Mouse (Mus musculus): ENCODE data around the gene Cbx7. TPM values are rescaled to one million over a fixed set of nuclear protein-coding genes. Genes with fewer than 3 reads are reported as not detected.

Cbx7 gene
- polyA plus RNA-seq, 1 experiment from 2014 or later, result 4.8 TPM

DNA sequence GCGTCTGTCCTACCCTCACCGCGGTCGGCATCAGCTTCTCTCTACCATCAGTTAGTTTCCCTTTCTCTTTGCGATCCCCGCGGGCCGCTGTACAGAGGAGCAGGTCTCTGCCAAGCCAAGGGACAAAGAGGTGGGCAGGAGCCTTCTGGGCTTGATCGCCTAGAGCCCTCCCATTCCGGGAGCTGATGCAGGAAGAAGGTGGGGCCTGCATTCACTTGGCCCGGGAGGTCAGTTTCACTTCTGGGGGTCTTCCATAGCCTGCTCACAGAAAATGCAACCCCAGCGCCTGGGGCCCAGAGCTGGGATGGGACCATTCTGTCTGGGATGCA lies 78.7 kb downstream of the Cbx7 start:
- no peak overlapping the region for H3K27ac ChIP-seq (ENCODE audit: low read length)
- H3K36me3 ChIP-seq (ENCODE audit: control insufficient read depth, insufficient read depth, low read length), result no peaks in the 10 kb centered on the region
- no peak for ATAC-seq
- H3K4me3 ChIP-seq (ENCODE audit: low read depth, low read length), result peak overlapping the region; percentile 27
- peak overlapping the region; percentile 52; the same call in 1 of the 2 replicates for H3K9ac ChIP-seq (ENCODE audit: low read depth, low read length)
- H3K4me1 ChIP-seq (ENCODE audit: control insufficient read depth, insufficient read depth, low read length), result peaks cover 6% of the 10 kb centered on the region; the same call in 1 of the 2 replicates
- H3K27me3 ChIP-seq (ENCODE audit: control insufficient read depth, insufficient read depth, low read depth, low read length), result no peaks in the 10 kb centered on the region
- WGBS, result 1% methylated on average over 12 of the region's 12 CpGs
- H3K9me3 ChIP-seq (replicated peaks; ENCODE audit: control insufficient read depth, low read length, poor library complexity, severe bottlenecking), result no peaks in the 10 kb centered on the region
- H3K4me2 ChIP-seq (ENCODE audit: low read length), result peak overlapping the region; percentile 50

DNA sequence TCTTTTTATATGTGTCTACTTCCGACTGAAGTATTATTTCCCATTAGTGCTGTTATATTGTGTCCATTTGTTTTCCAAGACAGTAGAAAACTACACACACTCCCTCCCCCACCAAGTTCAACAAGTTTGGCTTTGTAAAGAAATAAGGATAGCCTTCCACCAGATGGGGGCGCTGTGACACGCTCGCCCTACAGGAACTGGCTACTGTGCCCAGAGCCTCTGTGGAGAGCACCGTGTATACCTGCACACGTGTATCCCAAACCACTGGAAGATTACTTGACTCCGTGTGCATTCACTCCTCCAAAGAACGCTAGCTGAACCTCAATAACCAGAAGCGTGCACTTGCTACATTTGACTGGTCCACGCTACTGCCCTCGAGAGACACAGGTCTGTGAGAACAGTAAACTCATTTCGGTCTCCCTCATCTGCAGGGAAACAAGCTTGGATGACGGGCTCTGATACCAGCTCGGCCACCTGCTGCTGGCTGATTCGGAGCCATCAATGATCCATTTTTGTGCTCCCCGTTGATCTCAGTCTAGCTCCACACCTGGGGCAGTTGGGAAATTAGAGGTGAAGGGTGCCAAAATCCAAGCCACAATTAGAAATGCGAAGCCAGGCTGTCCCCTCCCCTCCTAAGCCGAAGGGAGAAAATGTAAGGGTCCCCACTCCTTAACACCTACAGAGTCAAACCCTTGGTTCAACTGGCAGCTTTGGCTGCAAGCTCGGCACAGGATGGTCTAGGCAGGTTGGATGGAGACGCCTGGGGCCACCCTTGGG lies 79.3 kb downstream of the Cbx7 start, which contains the start of gene Apobec3:
TSS of gene Apobec3 (plus strand) at position 224 of the 777 bp plus-strand sequence.
- 2% methylated on average over 20 of the region's 20 CpGs for WGBS
- Histone ChIP-seq H3K36me3 (ENCODE audit: control insufficient read depth, insufficient read depth, low read length) (no peaks in the 10 kb centered on the region), H3K4me1 (ENCODE audit: control insufficient read depth, insufficient read depth, low read length) (peaks cover 6% of the 10 kb centered on the region; the same call in 1 of the 2 replicates), H3K27me3 (ENCODE audit: control insufficient read depth, insufficient read depth, low read depth, low read length) (no peaks in the 10 kb centered on the region), H3K9ac (ENCODE audit: low read depth, low read length) (peak within 1 kb of the TSS; percentile 52; the same call in 1 of the 2 replicates), H3K9me3 (replicated peaks; ENCODE audit: control insufficient read depth, low read length, poor library complexity, severe bottlenecking) (no peaks in the 10 kb centered on the region), H3K4me2 (ENCODE audit: low read length) (peak within 1 kb of the TSS; percentile 50), H3K4me3 (ENCODE audit: low read depth, low read length) (peak within 1 kb of the TSS; percentile 27), H3K27ac (ENCODE audit: low read length) (no peak within 1 kb of the TSS)
- no peak for ATAC-seq

DNA sequence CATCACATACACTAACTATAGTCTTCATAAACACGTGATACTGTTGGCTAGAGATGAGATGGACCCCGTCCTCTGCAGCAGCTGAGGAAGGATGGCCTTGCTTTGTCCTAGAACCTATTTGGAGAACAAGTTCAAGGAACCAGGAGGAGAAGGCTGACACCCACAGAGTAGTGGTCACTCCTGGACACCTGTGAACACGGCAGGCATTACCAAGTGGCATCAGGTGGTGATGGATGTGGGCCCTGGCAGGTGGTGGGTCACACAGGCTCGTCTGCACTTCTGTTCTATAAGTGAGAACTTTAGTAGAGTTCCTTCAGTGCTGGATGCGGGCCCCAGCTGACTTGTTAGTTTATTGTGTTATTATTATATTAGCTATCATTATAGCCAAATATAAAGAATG lies 86.1 kb downstream of the Cbx7 start:
- H3K27ac ChIP-seq (ENCODE audit: low read length), result no peak overlapping the region
- no peaks in the 10 kb centered on the region for H3K27me3 ChIP-seq (ENCODE audit: control insufficient read depth, insufficient read depth, low read depth, low read length)
- H3K9ac ChIP-seq (ENCODE audit: low read depth, low read length), result no peak overlapping the region
- 80% methylated on average over 5 of the region's 5 CpGs for WGBS
- H3K9me3 ChIP-seq (replicated peaks; ENCODE audit: control insufficient read depth, low read length, poor library complexity, severe bottlenecking), result no peaks in the 10 kb centered on the region
- peaks cover 7% of the 10 kb centered on the region; the same call in 1 of the 2 replicates for H3K4me1 ChIP-seq (ENCODE audit: control insufficient read depth, insufficient read depth, low read length)
- no peaks in the 10 kb centered on the region for H3K36me3 ChIP-seq (ENCODE audit: control insufficient read depth, insufficient read depth, low read length)
- no peak for ATAC-seq
- H3K4me2 ChIP-seq (ENCODE audit: low read length), result no peak overlapping the region
- no peak overlapping the region for H3K4me3 ChIP-seq (ENCODE audit: low read depth, low read length)

DNA sequence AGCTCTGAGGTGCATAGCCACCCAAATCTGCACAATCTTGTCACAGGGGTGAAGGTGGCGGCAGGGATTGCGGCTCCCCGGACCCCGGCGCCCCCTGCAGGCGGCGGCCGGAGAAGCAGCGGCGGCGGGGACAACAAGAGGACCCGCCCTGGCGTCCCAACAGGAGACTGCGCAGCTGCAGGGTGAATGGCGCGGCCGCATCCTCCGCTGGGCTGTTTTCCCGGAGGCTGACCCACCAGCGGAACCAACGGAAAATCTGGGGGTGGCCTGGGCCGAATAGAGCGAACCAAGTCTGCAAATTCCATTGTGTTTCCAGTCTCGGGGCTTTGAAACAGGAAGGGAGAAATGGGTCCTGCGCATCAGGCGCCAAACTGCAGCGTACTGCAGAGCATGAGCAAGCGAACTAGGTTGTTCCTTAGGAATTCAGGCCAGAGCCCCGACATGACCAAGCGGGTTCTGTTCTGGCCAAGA lies 87.5 kb downstream of the Cbx7 start:
- H3K4me3 ChIP-seq (ENCODE audit: low read depth, low read length), result peak overlapping the region; percentile 46
- under 1% methylated on average over 30 of the region's 30 CpGs for WGBS
- ATAC-seq, result peak; percentile 93

DNA sequence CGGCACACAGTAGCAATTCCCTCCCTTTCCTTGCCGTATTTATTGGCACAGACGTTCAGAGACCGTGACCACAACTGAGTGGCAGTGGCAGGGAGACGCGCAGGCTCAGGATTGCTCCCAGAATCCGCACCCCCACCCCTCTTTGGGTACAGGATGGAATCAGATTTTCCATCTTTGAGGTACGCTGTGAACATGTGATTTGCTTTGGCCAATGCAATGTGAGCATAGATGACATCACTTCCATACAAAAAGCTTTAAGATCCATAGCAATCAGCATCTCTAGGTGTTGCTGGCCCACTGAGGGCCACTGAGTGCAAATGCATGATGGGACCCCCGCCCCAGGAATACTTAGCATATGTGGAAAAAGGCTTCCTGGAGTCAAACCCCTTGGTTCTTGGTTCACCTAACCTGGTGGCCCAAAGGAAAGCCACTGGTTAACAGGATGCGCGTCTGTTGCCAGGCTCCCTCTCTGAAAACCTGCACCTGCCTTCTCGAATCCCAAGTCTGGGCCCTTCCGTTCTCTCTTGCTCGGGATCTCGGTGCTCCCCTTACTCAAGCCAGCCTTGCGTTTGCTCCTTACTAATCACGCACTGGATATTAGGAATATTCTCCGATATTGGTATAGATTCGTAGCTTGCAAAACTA lies 88.2 kb downstream of the Cbx7 start:
- Histone ChIP-seq H3K36me3 (ENCODE audit: control insufficient read depth, insufficient read depth, low read length) (no peaks in the 10 kb centered on the region), H3K9me3 (replicated peaks; ENCODE audit: control insufficient read depth, low read length, poor library complexity, severe bottlenecking) (no peaks in the 10 kb centered on the region), H3K27ac (ENCODE audit: low read length) (peak overlapping the region; percentile 96), H3K9ac (ENCODE audit: low read depth, low read length) (peak overlapping the region; percentile 70), H3K4me1 (ENCODE audit: control insufficient read depth, insufficient read depth, low read length) (peaks cover 7% of the 10 kb centered on the region; the same call in 1 of the 2 replicates), H3K27me3 (ENCODE audit: control insufficient read depth, insufficient read depth, low read depth, low read length) (no peaks in the 10 kb centered on the region), H3K4me3 (ENCODE audit: low read depth, low read length) (peak overlapping the region; percentile 46), H3K4me2 (ENCODE audit: low read length) (peak overlapping the region; percentile 91)
- ATAC-seq, result peak; percentile 90
- WGBS, result 12% methylated on average over 19 of the region's 19 CpGs

More for the DNA sequence above, 87.5 kb downstream of the Cbx7 start:
- Histone ChIP-seq H3K9me3 (replicated peaks; ENCODE audit: control insufficient read depth, low read length, poor library complexity, severe bottlenecking) (no peaks in the 10 kb centered on the region), H3K36me3 (ENCODE audit: control insufficient read depth, insufficient read depth, low read length) (no peaks in the 10 kb centered on the region), H3K27me3 (ENCODE audit: control insufficient read depth, insufficient read depth, low read depth, low read length) (no peaks in the 10 kb centered on the region), H3K27ac (ENCODE audit: low read length) (peak overlapping the region; percentile 96), H3K4me1 (ENCODE audit: control insufficient read depth, insufficient read depth, low read length) (peaks cover 7% of the 10 kb centered on the region; the same call in 1 of the 2 replicates), H3K4me2 (ENCODE audit: low read length) (peak overlapping the region; percentile 91), H3K9ac (ENCODE audit: low read depth, low read length) (peak overlapping the region; percentile 70)

DNA sequence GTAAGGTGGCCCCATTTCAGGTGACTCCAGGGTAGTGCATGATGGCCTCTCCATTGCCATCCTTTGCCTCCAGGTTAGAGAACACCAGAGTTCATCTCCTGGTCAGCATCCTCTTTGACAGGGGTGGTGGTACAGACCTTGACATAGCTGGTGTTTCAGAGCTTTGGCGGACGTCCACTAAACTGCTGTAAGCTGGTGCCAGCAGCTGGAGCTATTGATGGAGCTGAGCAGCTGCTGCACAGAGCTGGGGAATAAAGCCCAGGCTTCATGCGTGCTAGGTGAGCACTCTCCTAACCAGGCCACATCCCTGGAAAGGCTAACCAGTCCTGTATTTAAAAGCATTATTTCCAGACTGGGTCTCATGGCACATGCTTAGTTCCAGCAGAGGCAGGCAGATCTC lies 90.4 kb downstream of the Cbx7 start:
- Histone ChIP-seq H3K27ac (ENCODE audit: low read length) (no peak overlapping the region), H3K9ac (ENCODE audit: low read depth, low read length) (no peak overlapping the region), H3K4me2 (ENCODE audit: low read length) (no peak overlapping the region), H3K4me1 (ENCODE audit: control insufficient read depth, insufficient read depth, low read length) (peaks cover 7% of the 10 kb centered on the region; the same call in 1 of the 2 replicates), H3K4me3 (ENCODE audit: low read depth, low read length) (no peak overlapping the region), H3K9me3 (replicated peaks; ENCODE audit: control insufficient read depth, low read length, poor library complexity, severe bottlenecking) (no peaks in the 10 kb centered on the region), H3K36me3 (ENCODE audit: control insufficient read depth, insufficient read depth, low read length) (no peaks in the 10 kb centered on the region), H3K27me3 (ENCODE audit: control insufficient read depth, insufficient read depth, low read depth, low read length) (no peaks in the 10 kb centered on the region)
- ATAC-seq, result no peak
- WGBS, result 86% methylated on average over 3 of the region's 3 CpGs

DNA sequence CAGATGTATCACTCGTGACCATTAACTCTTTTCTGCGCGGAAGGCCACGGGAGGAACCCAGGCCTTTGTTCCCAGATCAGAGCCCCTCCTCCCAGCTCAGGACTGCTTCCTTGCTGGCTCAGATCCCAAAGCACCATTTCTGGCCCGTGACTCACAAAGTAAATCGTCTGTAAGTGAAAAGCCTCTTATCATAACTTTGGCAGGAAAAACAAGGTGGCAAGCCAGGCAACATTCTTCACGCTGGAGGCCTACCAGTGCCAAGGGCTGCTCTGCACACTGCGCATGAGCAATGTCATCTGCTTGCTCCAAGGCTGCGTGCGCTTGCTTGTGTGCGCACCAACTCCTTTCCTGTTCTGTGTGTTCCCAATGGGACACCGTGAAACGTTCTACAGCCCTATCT lies 91.6 kb downstream of the Cbx7 start:
- WGBS, result 55% methylated on average over 13 of the region's 13 CpGs

DNA sequence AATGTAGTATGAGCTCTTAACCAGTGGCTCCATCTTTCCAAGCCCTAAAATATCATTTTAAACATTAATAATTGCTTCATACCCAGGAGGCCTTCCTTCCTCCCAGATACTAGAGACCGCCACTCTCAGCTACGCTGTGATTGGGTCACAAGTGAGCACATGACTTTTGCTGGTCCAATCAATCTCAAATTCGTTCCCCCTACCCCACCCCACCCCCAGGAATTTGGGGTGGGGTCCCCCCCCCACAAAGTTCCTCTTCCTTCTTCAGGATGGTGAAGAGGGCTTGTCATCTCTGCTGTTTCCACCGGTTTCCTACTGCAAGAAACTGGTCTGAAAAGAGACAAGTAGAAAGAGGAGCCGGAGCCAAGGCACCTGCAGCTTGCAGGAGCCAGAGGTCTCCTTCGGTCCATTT lies 92.2 kb downstream of the Cbx7 start:
- H3K27me3 ChIP-seq (ENCODE audit: control insufficient read depth, insufficient read depth, low read depth, low read length), result no peaks in the 10 kb centered on the region
- WGBS, result 76% methylated on average over 6 of the region's 6 CpGs
- no peak overlapping the region for H3K9ac ChIP-seq (ENCODE audit: low read depth, low read length)
- H3K4me1 ChIP-seq (ENCODE audit: control insufficient read depth, insufficient read depth, low read length), result peaks cover 7% of the 10 kb centered on the region; the same call in 1 of the 2 replicates
- no peaks in the 10 kb centered on the region for H3K9me3 ChIP-seq (replicated peaks; ENCODE audit: control insufficient read depth, low read length, poor library complexity, severe bottlenecking)
- no peak for ATAC-seq
- H3K36me3 ChIP-seq (ENCODE audit: control insufficient read depth, insufficient read depth, low read length), result no peaks in the 10 kb centered on the region
- no peak overlapping the region for H3K4me2 ChIP-seq (ENCODE audit: low read length)
- H3K27ac ChIP-seq (ENCODE audit: low read length), result peak overlapping the region; percentile 53
- H3K4me3 ChIP-seq (ENCODE audit: low read depth, low read length), result no peak overlapping the region

More for the DNA sequence above, 91.6 kb downstream of the Cbx7 start:
- Histone ChIP-seq H3K27ac (ENCODE audit: low read length) (peak overlapping the region; percentile 53), H3K36me3 (ENCODE audit: control insufficient read depth, insufficient read depth, low read length) (no peaks in the 10 kb centered on the region), H3K9me3 (replicated peaks; ENCODE audit: control insufficient read depth, low read length, poor library complexity, severe bottlenecking) (no peaks in the 10 kb centered on the region), H3K27me3 (ENCODE audit: control insufficient read depth, insufficient read depth, low read depth, low read length) (no peaks in the 10 kb centered on the region), H3K4me2 (ENCODE audit: low read length) (no peak overlapping the region), H3K4me1 (ENCODE audit: control insufficient read depth, insufficient read depth, low read length) (peaks cover 7% of the 10 kb centered on the region; the same call in 1 of the 2 replicates), H3K9ac (ENCODE audit: low read depth, low read length) (no peak overlapping the region), H3K4me3 (ENCODE audit: low read depth, low read length) (no peak overlapping the region)
- no peak for ATAC-seq

Measured in midbrain, embryonic 16.5 days (tissue).